Mouse (Mus musculus) C2C12 (cell line): ENCODE results near the gene Cds2.

ENCODE experiments used
- CTCF ChIP-seq: IDR thresholded peaks from one replicate; pipeline ENCODE4 v1.5.1; 2011; ENCODE audit not compliant: control insufficient read depth, insufficient read depth, insufficient read length
- MYOD1 ChIP-seq: IDR thresholded peaks from one replicate; pipeline ENCODE4 v1.6.1; 2011; ENCODE audit warnings: low read depth; ENCODE audit not compliant: control insufficient read depth, insufficient read length

DNA sequence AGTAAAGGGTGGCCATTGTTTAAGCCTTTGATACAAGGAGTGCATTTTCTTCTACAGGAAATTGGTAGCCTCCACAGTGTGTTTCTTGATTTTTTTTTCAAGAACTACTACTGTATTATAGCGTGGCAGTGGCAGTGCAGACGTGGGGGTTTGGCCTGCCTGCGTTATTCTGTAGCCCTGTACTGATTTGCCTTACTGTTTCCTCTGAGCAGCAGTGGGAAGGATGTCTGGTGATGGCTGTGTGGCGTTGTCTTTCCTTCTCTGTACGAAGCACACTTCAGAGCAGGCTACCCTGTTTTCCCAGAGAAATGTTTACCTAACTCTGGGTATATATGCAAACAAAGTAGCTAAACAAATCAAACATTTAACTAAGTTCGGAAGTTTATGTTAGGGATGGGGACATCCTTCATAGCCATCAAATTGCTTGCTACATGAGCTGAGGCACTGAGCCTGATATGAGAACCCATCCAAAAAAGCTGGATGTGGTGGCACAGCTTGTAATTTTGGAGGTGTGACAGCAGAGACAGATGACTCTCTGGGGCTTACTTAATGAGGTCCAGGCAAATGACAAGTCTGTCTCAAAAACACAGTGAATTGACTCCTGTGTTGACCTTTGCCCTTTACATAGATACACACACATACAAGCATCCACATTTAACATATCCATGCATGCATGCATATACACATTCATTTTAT, 9.9 kb downstream of the Cds2 start:
- TF ChIP-seq CTCF (no peak), MYOD1 (no peak)
